Comparison of ENCODE assay signal across 9 mouse cellular contexts in genomic region chr10:69500171-69500860, GRCm38 (mm10).
DNase-seq lines count a peak whose midpoint lies in the region; ATAC-seq lines count a peak whose summit lies in the region.
"Had no signal": no experiment of that assay in that cellular context is flagged by ENCODE, and none has a peak within 500 bp of the region (broad histone marks: within the 10 kb centered on the region; RNA-seq: fewer than 3 reads in every experiment).

No protein-coding gene starts in this region.

- H3K9ac ChIP-seq in forebrain, embryonic 13.5 days, result no peak overlapping the region
- no peak overlapping the region for H3K9ac ChIP-seq in forebrain, embryonic 11.5 days (ENCODE audit: low read length)
- no peak overlapping the region for H3K9ac ChIP-seq in intestine, embryonic 16.5 days (ENCODE audit: low read depth, low read length)
- H3K9ac ChIP-seq: midbrain, embryonic 12.5 days had no signal

- H3K27me3 ChIP-seq in forebrain, embryonic 13.5 days, result no peaks in the 10 kb centered on the region
- H3K27me3 ChIP-seq in forebrain, embryonic 11.5 days (ENCODE audit: control insufficient read depth, insufficient read depth, low read length), result no peaks in the 10 kb centered on the region
- no peaks in the 10 kb centered on the region for H3K27me3 ChIP-seq in intestine, embryonic 16.5 days (replicated peaks; ENCODE audit: control insufficient read depth, insufficient read depth, low read length)
- H3K27me3 ChIP-seq: midbrain, embryonic 12.5 days had no signal

- H3K27ac ChIP-seq in forebrain, embryonic 13.5 days, result peak overlapping the region; percentile 68
- H3K27ac ChIP-seq in forebrain, embryonic 11.5 days (ENCODE audit: low read depth, low read length), result no peak overlapping the region
- no peak overlapping the region for H3K27ac ChIP-seq in intestine, embryonic 16.5 days (ENCODE audit: low read length)
- H3K27ac ChIP-seq: midbrain, embryonic 12.5 days had no signal

- intact Hi-C loops in left cerebral cortex, postnatal 4 days (cut with DNase I), result no loop called here

- no peaks in the 10 kb centered on the region for H3K36me3 ChIP-seq in forebrain, embryonic 13.5 days (ENCODE audit: poor library complexity, severe bottlenecking)
- H3K36me3 ChIP-seq in forebrain, embryonic 11.5 days (ENCODE audit: control insufficient read depth, insufficient read depth, low read length), result no peaks in the 10 kb centered on the region
- no peaks in the 10 kb centered on the region for H3K36me3 ChIP-seq in intestine, embryonic 16.5 days (ENCODE audit: control insufficient read depth, insufficient read depth, low read length)
- H3K36me3 ChIP-seq: midbrain, embryonic 12.5 days had no signal

- 46% methylated on average over 11 of the region's 11 CpGs for WGBS in forebrain, embryonic 13.5 days
- 65% methylated on average over 11 of the region's 11 CpGs for WGBS in forebrain, embryonic 11.5 days
- WGBS in intestine, embryonic 16.5 days, result 46% methylated on average over 11 of the region's 11 CpGs

- no peak for DNase-seq in forebrain, embryonic 11.5 days (ENCODE audit: low spot score)
- DNase-seq in MN1 (ENCODE audit: low spot score), result peak; percentile 70
- peak; percentile 59 for DNase-seq in forelimb bud, embryonic 11.5 days (ENCODE audit: low read depth, low spot score)
- DNase-seq in left cerebral cortex, postnatal 4 days, result peak; percentile 17
- no peak for DNase-seq in adrenal gland, adult 8-10 months

- H3K4me2 ChIP-seq in forebrain, embryonic 13.5 days, result no peak overlapping the region
- no peak overlapping the region for H3K4me2 ChIP-seq in forebrain, embryonic 11.5 days (ENCODE audit: low read depth, low read length, severe bottlenecking)
- no peak overlapping the region for H3K4me2 ChIP-seq in intestine, embryonic 16.5 days (ENCODE audit: low read depth, low read length)
- H3K4me2 ChIP-seq: midbrain, embryonic 12.5 days had no signal

- peaks cover 15% of the 10 kb centered on the region for H3K4me1 ChIP-seq in forebrain, embryonic 13.5 days
- H3K4me1 ChIP-seq in forebrain, embryonic 11.5 days (replicated peaks; ENCODE audit: control insufficient read depth, insufficient read depth, low read length), result no peaks in the 10 kb centered on the region; the same call in 1 of the 2 replicates
- H3K4me1 ChIP-seq in intestine, embryonic 16.5 days (ENCODE audit: control insufficient read depth, insufficient read depth, low read length), result no peaks in the 10 kb centered on the region

- no peak overlapping the region for H3K4me3 ChIP-seq in forebrain, embryonic 13.5 days
- no peak overlapping the region for H3K4me3 ChIP-seq in forebrain, embryonic 11.5 days (ENCODE audit: low read depth, low read length)
- H3K4me3 ChIP-seq in intestine, embryonic 16.5 days (ENCODE audit: low read length), result no peak overlapping the region
- H3K4me3 ChIP-seq: midbrain, embryonic 12.5 days had no signal

- peak; percentile 83 for ATAC-seq in forebrain, embryonic 13.5 days
- no peak for ATAC-seq in forebrain, embryonic 11.5 days (replicated peaks; ENCODE audit: low FRiP score)
- no peak for ATAC-seq in erythroid progenitor cell, adult 5-6 weeks (replicated peaks; ENCODE audit: low FRiP score, poor library complexity, severe bottlenecking)
- no peak; the same call in 1 of the 2 replicates for ATAC-seq in intestine, embryonic 16.5 days

- no peaks in the 10 kb centered on the region for H3K9me3 ChIP-seq in forebrain, embryonic 13.5 days (replicated peaks)
- H3K9me3 ChIP-seq in forebrain, embryonic 11.5 days (ENCODE audit: control insufficient read depth, low read length), result no peaks in the 10 kb centered on the region
- no peaks in the 10 kb centered on the region for H3K9me3 ChIP-seq in intestine, embryonic 16.5 days (ENCODE audit: control insufficient read depth, low read length)
- H3K9me3 ChIP-seq: midbrain, embryonic 12.5 days had no signal

Comparison
In these comparisons a context has a peak if more than half of its experiments do, and no peak if none do; other contexts are left out.
1. DNase-seq: peak in MN1 (single experiment), forelimb bud, embryonic 11.5 days (single experiment) and left cerebral cortex, postnatal 4 days (single experiment); none in forebrain, embryonic 11.5 days (single experiment) and adrenal gland, adult 8-10 months (single experiment).